Mouse (Mus musculus) adrenal gland, postnatal 25 days (tissue): ENCODE results near the gene T. TPM values are rescaled to one million over a fixed set of nuclear protein-coding genes. Genes with fewer than 3 reads are reported as not detected.

Experiments
- DNase-seq: peaks from one replicate; pipeline ENCODE4 v3.0.0; 2021; ENCODE audit warnings: mixed read lengths
- total RNA-seq: library from RNA; stranded (reverse); gene quantifications from 2 replicates; pipeline ENCODE4 v1.2.3, GENCODE M21; 2021

Gene T
- total RNA-seq, 1 experiment from 2014 or later, result not detected

GRCm38 (mm10) chr17:8433121-8433977 is 874 bp upstream of the T start:
- DNase-seq, result no peak

- DNase-seq, result no peak
These were observed 2.0 kb downstream of the T start for GRCm38 (mm10) chr17:8436184-8436583.

GRCm38 (mm10) chr17:8444062-8444461 is 9.8 kb downstream of the T start:
- no peak for DNase-seq

- peak; percentile 50 for DNase-seq
These were observed 13.5 kb downstream of the T start for GRCm38 (mm10) chr17:8447676-8448192.

GRCm38 (mm10) chr17:8448324-8448723 is 14.1 kb downstream of the T start:
- no peak for DNase-seq

- no peak for DNase-seq
These were observed 21.0 kb downstream of the T start for GRCm38 (mm10) chr17:8455196-8455595.

- DNase-seq, result no peak
These were observed 21.4 kb downstream of the T start for GRCm38 (mm10) chr17:8455601-8456000.

- no peak for DNase-seq
These were observed 22.7 kb downstream of the T start for GRCm38 (mm10) chr17:8456856-8457460.

GRCm38 (mm10) chr17:8461568-8461967 is 27.3 kb downstream of the T start:
- DNase-seq, result peak; percentile 62

GRCm38 (mm10) chr17:8463482-8464128 is 29.4 kb downstream of the T start:
- DNase-seq, result peak; percentile 56

GRCm38 (mm10) chr17:8467771-8468170 is 33.5 kb downstream of the T start:
- DNase-seq, result no peak

- peak; percentile 87 for DNase-seq
These were observed 34.6 kb downstream of the T start for GRCm38 (mm10) chr17:8468716-8469344.

- no peak for DNase-seq
These were observed 44.3 kb downstream of the T start for GRCm38 (mm10) chr17:8478554-8478953.

- no peak for DNase-seq
These were observed 45.4 kb downstream of the T start for GRCm38 (mm10) chr17:8479493-8480128.

- no peak for DNase-seq
These were observed 47.6 kb downstream of the T start for GRCm38 (mm10) chr17:8481797-8482196.

GRCm38 (mm10) chr17:8482876-8483275 is 48.7 kb downstream of the T start:
- DNase-seq, result no peak

- no peak for DNase-seq
These were observed 50.0 kb downstream of the T start for GRCm38 (mm10) chr17:8484246-8484645.

GRCm38 (mm10) chr17:8485146-8485545 is 50.9 kb downstream of the T start:
- peak; percentile 51 for DNase-seq

GRCm38 (mm10) chr17:8487824-8488223 is 53.6 kb downstream of the T start:
- DNase-seq, result peak; percentile 35

- DNase-seq, result no peak
These were observed 56.7 kb downstream of the T start for GRCm38 (mm10) chr17:8490971-8491370.
